Mouse (Mus musculus): ENCODE data around the gene Nsrp1. TPM values are rescaled to one million over a fixed set of nuclear protein-coding genes. Genes with fewer than 3 reads are reported as not detected.

Nsrp1 gene
- 1.4 and 6.7 TPM in 2 replicates for polyA plus RNA-seq (2012; ENCODE audit: low replicate concordance)

DNA sequence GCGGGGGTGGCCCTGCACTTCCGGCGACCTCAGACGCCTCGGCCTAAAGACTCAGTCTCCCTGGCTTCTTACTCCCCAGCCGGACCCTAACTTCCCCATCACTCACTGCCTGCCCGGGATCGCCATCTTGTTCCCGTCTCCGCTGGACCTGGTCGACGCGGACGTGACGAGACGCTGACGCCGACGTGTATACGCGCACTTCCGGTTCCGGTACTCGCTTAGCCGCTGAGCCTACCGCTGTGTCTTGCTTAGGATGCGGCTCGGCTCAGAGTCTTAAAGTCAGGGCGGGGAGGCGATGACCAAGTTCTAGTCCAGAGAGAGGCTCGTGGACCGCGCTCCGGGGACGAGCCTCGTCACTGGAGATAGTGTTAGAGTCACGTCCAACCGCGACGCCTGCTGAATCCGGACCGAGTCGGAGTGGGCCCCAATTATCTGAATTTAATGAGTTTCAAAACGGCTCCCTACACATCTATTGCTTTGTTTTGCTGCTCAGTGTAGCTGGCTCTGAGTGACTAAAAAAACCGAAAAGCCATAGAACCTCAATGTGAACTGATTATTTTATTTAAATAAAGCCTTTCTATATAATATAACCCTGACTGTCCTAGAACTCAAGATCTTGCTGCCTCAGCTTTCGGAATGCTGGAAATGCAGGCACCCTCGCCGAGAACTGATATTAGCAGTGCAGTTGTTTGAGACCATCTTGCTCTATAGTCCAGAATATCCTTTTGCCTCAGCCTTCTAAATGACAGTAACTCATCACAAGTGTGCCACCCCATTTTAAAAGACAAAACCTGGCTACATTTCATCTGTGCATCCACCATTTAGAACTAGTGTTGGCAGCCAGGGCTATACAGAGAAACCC lies at the start of gene Nsrp1:
TSS of gene Nsrp1 (minus strand) at position 163 of the 862 bp plus-strand sequence.

DNA sequence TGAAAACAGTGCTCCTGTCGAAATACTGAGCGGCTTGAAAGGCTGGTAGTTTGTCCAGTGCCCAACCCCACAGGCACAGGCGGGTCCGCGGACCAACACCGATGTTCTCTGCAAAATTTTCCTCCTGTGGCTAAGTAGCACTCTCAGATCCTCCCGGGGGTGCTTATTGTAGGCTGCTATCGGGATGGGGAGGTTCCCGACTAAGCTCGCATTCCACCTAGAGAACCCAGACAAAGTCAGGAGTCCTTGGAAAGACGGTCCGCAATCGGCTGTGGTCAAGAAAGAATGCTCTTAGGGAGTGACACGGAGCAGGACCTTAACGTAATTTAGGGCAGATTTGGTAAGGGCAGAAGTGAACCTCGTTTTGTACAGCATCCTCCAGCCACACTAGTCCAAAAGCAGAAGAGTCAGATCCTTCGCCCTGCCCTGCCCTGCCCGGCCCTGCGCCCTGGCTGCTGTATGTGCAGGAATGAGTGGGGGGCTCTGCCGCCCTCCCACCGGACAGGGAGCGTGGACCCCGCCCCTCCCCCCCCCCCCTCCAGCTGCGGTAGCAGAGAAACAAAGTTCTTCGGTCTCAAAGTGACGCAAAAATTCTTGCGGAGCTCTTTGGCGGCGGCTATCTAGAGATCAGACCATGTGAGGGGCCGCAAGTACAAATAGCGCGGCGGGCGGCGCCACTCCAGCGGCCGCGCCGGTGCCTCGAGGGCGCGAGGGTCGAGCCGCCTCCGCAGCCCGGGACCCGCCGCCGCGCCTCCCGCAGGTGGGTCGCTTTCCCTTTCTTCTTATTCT lies 80.1 kb downstream of the Nsrp1 start, which contains the start of gene Slc6a4:
TSS of gene Slc6a4 (plus strand) at position 688 of the 789 bp plus-strand sequence.

Other genes starting within 250 kb of the Nsrp1 start
- gene Cpd, start 231.4 kb downstream of the Nsrp1 start, polyA plus RNA-seq (2012; ENCODE audit: low replicate concordance), result 2.5 and 8.0 TPM in 2 replicates
- gene Tmigd1, start 176.3 kb downstream of the Nsrp1 start, polyA plus RNA-seq (2012; ENCODE audit: low replicate concordance), result not detected in 2 replicates
- gene Blmh, start 153.6 kb downstream of the Nsrp1 start, polyA plus RNA-seq (2012; ENCODE audit: low replicate concordance), result 3.1 and 7.8 TPM in 2 replicates
- 0.18 and 1.1 TPM in 2 replicates for gene Slc6a4, start 79.8 kb downstream of the Nsrp1 start, polyA plus RNA-seq (2012; ENCODE audit: low replicate concordance)
- gene Efcab5, start 110.5 kb upstream of the Nsrp1 start, polyA plus RNA-seq (2012; ENCODE audit: low replicate concordance), result 0.20 and 0.26 TPM in 2 replicates
- 42.8 and 105 TPM in 2 replicates for gene Ssh2, start 137.9 kb upstream of the Nsrp1 start, polyA plus RNA-seq (2012; ENCODE audit: low replicate concordance)

Data from hematopoietic multipotent progenitor cell, adult 10-12 weeks (in vitro differentiated cells).